Mouse (Mus musculus) heart, embryonic 14.5 days (tissue): ENCODE results near the gene Dok1. TPM values are rescaled to one million over a fixed set of nuclear protein-coding genes. Genes with fewer than 3 reads are reported as not detected.

Experiments
- ATAC-seq: fragments of 200-750 bp; cut with Nextera tagmentation; 2 replicates; pipeline ENCODE4 v1.8.0; 2017; ENCODE audit warnings: low read depth, moderate TSS enrichment; ENCODE audit not compliant: insufficient number of reproducible peaks, insufficient read depth, low FRiP score
- H3K27ac ChIP-seq, 2 experiments: fragments of 200-500 bp in 1 of 2; fragments of 300-500 bp in 1 of 2; sonication (generic) in 1 of 2; replicated peaks in 1 of 2; 2 replicates each; pipeline ENCODE4 v1.5.1; 2012 to 2014; ENCODE audit warnings: low read depth in 2 of 2, low read length in 2 of 2, control low read depth in 1 of 2, mild to moderate bottlenecking in 1 of 2, mixed read lengths in 1 of 2; ENCODE audit not compliant: control insufficient read depth in 1 of 2, insufficient read depth in 1 of 2
- H3K27me3 ChIP-seq: fragments of 300-500 bp; sonication (generic); 2 replicates; pipeline ENCODE4 v1.6.1; 2014; ENCODE audit warnings: mild to moderate bottlenecking, low read length, control low read depth; ENCODE audit not compliant: control insufficient read depth, insufficient read depth
- H3K36me3 ChIP-seq: fragments of 300-500 bp; sonication (generic); 2 replicates; pipeline ENCODE4 v1.6.1; 2014; ENCODE audit warnings: mild to moderate bottlenecking, control low read depth, low read length, mixed read lengths; ENCODE audit not compliant: control insufficient read depth, insufficient read depth
- H3K4me1 ChIP-seq, 2 experiments: fragments of 200-500 bp in 1 of 2; fragments of 300-500 bp in 1 of 2; sonication (generic) in 1 of 2; 2 replicates each; pipeline ENCODE4 v1.6.1; 2012 to 2014; ENCODE audit warnings: low read length in 2 of 2, control low read depth in 1 of 2, mixed read lengths in 1 of 2; ENCODE audit not compliant: control insufficient read depth in 2 of 2, insufficient read depth in 2 of 2
- H3K4me2 ChIP-seq: fragments of 300-500 bp; sonication (generic); 2 replicates; pipeline ENCODE4 v1.6.1; 2014; ENCODE audit warnings: mild to moderate bottlenecking, low read length
- H3K4me3 ChIP-seq, 2 experiments: fragments of 200-500 bp in 1 of 2; fragments of 300-500 bp in 1 of 2; sonication (generic) in 1 of 2; 2 replicates each; pipeline ENCODE4 v1.5.1; 2012 to 2014; ENCODE audit warnings: low read length in 2 of 2, mild to moderate bottlenecking in 2 of 2, control low read depth in 1 of 2, low read depth in 1 of 2, moderate library complexity in 1 of 2; ENCODE audit not compliant: control insufficient read depth in 1 of 2, insufficient read depth in 1 of 2
- H3K9ac ChIP-seq: fragments of 300-500 bp; sonication (generic); 2 replicates; pipeline ENCODE4 v1.6.1; 2014; ENCODE audit warnings: mild to moderate bottlenecking, low read length
- H3K9me3 ChIP-seq: fragments of 300-500 bp; sonication (generic); 2 replicates; pipeline ENCODE4 v1.6.1; 2016; ENCODE audit warnings: low read length, control low read depth; ENCODE audit not compliant: control insufficient read depth
- WGBS: fragments of 180-500 bp; shearing (Covaris S2); extraction: QIAGEN DNeasy Blood & Tissue Kit; methylation state at CpG from one replicate; pipeline ENCODE4 v1.1.7; 2014; 5-methylcytosine and 5-hydroxymethylcytosine counted together
- polyA plus RNA-seq: library from polyadenylated mRNA; unstranded; fragments of >200 nt; fragmentation: Nextera tagmentation; extraction: Ambion mirVana; gene quantifications from 2 replicates; pipeline ENCODE4 v1.2.1, GENCODE M21; 2014

The Dok1 gene
- polyA plus RNA-seq, 1 experiment from 2014 or later: 6.4 TPM

GRCm38 (mm10) chr6:83023786-83024185, 9.5 kb downstream of the Dok1 start:
- peaks cover 10% of the 10 kb centered on the region for H3K27me3 ChIP-seq
- no peaks in the 10 kb centered on the region for H3K9me3 ChIP-seq
- H3K4me3 ChIP-seq: no peak overlapping the region
- H3K36me3 ChIP-seq: no peaks in the 10 kb centered on the region
- WGBS: 86% methylated on average over 2 of the region's 2 CpGs
- ATAC-seq: no peak
- H3K4me2 ChIP-seq: no peak overlapping the region
- H3K4me1 ChIP-seq: peaks cover 0 to 6% of the 10 kb centered on the region in 2 experiments; a peak in 1 of 4 replicates
- no peak overlapping the region for H3K27ac ChIP-seq
- no peak overlapping the region for H3K9ac ChIP-seq

GRCm38 (mm10) chr6:83023008-83023407, 10.3 kb downstream of the Dok1 start:
- Histone ChIP-seq H3K36me3 (no peaks in the 10 kb centered on the region), H3K9me3 (no peaks in the 10 kb centered on the region), H3K27ac (no peak overlapping the region), H3K4me1 (peaks cover 0 to 6% of the 10 kb centered on the region in 2 experiments; a peak in 1 of 4 replicates), H3K4me3 (no peak overlapping the region), H3K4me2 (no peak overlapping the region), H3K9ac (no peak overlapping the region), H3K27me3 (peaks cover 4% of the 10 kb centered on the region; the same call in 1 of the 2 replicates)
- ATAC-seq: no peak
- 74% methylated on average over 9 of the region's 9 CpGs for WGBS

GRCm38 (mm10) chr6:83020836-83021593, 12.3 kb downstream of the Dok1 start:
- Histone ChIP-seq H3K27me3 (no peaks in the 10 kb centered on the region), H3K36me3 (no peaks in the 10 kb centered on the region), H3K27ac (no peak overlapping the region), H3K4me2 (no peak overlapping the region), H3K9ac (no peak overlapping the region), H3K4me3 (no peak overlapping the region), H3K9me3 (no peaks in the 10 kb centered on the region), H3K4me1 (peaks cover 0 to 7% of the 10 kb centered on the region in 2 experiments; a peak in 1 of 4 replicates)
- no peak for ATAC-seq
- 71% methylated on average over 4 of the region's 4 CpGs for WGBS

- no peaks in the 10 kb centered on the region for H3K27me3 ChIP-seq
- peaks cover 0 to 7% of the 10 kb centered on the region in 2 experiments; a peak in 1 of 4 replicates for H3K4me1 ChIP-seq
- WGBS: 92% methylated on average over 6 of the region's 6 CpGs
- no peak for ATAC-seq
- no peaks in the 10 kb centered on the region for H3K36me3 ChIP-seq
- H3K4me3 ChIP-seq: no peak overlapping the region
- no peaks in the 10 kb centered on the region for H3K9me3 ChIP-seq
- H3K27ac ChIP-seq: no peak overlapping the region
- no peak overlapping the region for H3K9ac ChIP-seq
- no peak overlapping the region for H3K4me2 ChIP-seq
These were observed 13.2 kb downstream of the Dok1 start for GRCm38 (mm10) chr6:83020121-83020520.

- no peak overlapping the region for H3K27ac ChIP-seq
- no peak overlapping the region for H3K4me3 ChIP-seq
- H3K36me3 ChIP-seq: no peaks in the 10 kb centered on the region
- H3K27me3 ChIP-seq: no peaks in the 10 kb centered on the region
- peaks cover 3 to 7% of the 10 kb centered on the region in 2 experiments; a peak in 3 of 4 replicates for H3K4me1 ChIP-seq
- ATAC-seq: no peak
- H3K9ac ChIP-seq: no peak overlapping the region
- WGBS: 63% methylated on average over 3 of the region's 3 CpGs
- H3K9me3 ChIP-seq: no peaks in the 10 kb centered on the region
- no peak overlapping the region for H3K4me2 ChIP-seq
These were observed 14.2 kb downstream of the Dok1 start for GRCm38 (mm10) chr6:83019044-83019443.

GRCm38 (mm10) chr6:83017190-83017589, 16.1 kb downstream of the Dok1 start:
- ATAC-seq: no peak
- 0 out of 4 replicates have a peak overlapping the region, but pooled peaks have one; percentile 7 to 12 for H3K27ac ChIP-seq
- no peaks in the 10 kb centered on the region for H3K36me3 ChIP-seq
- H3K9ac ChIP-seq: no peak overlapping the region
- H3K27me3 ChIP-seq: no peaks in the 10 kb centered on the region
- no peak overlapping the region for H3K4me3 ChIP-seq
- peaks cover 3 to 7% of the 10 kb centered on the region in 2 experiments; a peak in 3 of 4 replicates for H3K4me1 ChIP-seq
- H3K4me2 ChIP-seq: no peak overlapping the region
- WGBS: 6% methylated on average over 3 of the region's 3 CpGs
- no peaks in the 10 kb centered on the region for H3K9me3 ChIP-seq

GRCm38 (mm10) chr6:83015749-83016148, 17.5 kb downstream of the Dok1 start:
- Histone ChIP-seq H3K4me1 (peaks cover 3 to 7% of the 10 kb centered on the region in 2 experiments; a peak in 3 of 4 replicates), H3K27ac (no peak overlapping the region), H3K4me2 (no peak overlapping the region), H3K4me3 (no peak overlapping the region), H3K36me3 (no peaks in the 10 kb centered on the region), H3K9me3 (no peaks in the 10 kb centered on the region), H3K9ac (no peak overlapping the region), H3K27me3 (no peaks in the 10 kb centered on the region)
- WGBS: 84% methylated on average over 2 of the region's 2 CpGs
- ATAC-seq: no peak
